15 mouse cellular contexts compared by ENCODE assay signal in the genomic region with DNA sequence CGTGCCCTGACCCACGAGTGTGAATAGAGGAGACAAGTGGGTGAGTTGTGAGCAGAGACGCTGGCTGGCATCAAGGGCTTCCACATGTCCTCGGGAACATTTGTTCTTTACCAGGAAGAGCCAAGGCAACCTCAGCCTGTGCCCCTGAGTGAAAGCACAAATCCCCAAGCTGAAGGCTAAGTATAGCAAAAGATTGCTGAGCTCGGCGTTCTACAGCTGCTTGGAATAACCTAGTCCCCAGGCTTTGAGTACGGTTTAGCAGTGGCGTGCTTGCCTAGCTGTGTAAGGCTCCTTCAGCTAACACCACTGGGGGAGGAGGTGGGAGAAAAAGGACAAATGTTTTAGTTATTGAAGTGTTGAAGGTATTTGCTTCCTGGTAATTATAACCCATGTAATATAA.
"Had no signal": no experiment of that assay in that cellular context is flagged by ENCODE, and none has a peak within 500 bp of the region (broad histone marks: within the 10 kb centered on the region; RNA-seq: fewer than 3 reads in every experiment).

No protein-coding gene starts in this region.

- H3K4me1 ChIP-seq: liver, embryonic 13.5 days had no signal

- DNase-seq: kidney, adult 9 months; kidney, postnatal 25 days; left cerebral cortex, postnatal 4 days; liver, embryonic 13.5 days; lung, adult 2 months; lung, postnatal 14 days; lung, postnatal 4 days; midbrain, embryonic 14.5 days; thymus, adult 2 months; thymus, postnatal 14 days; thymus, postnatal 4 days had no signal

- H3K27ac ChIP-seq: kidney, postnatal 0 days; limb, embryonic 13.5 days; liver, embryonic 13.5 days; stomach, postnatal 0 days had no signal

- H3K4me3 ChIP-seq: limb, embryonic 13.5 days; liver, embryonic 13.5 days had no signal

- H3K9ac ChIP-seq: limb, embryonic 13.5 days; liver, embryonic 13.5 days had no signal

- H3K36me3 ChIP-seq: limb, embryonic 13.5 days; liver, embryonic 13.5 days had no signal

- H3K4me2 ChIP-seq: limb, embryonic 13.5 days; liver, embryonic 13.5 days; midbrain, embryonic 11.5 days had no signal

- H3K27me3 ChIP-seq: liver, embryonic 13.5 days had no signal

- H3K9me3 ChIP-seq: limb, embryonic 13.5 days; liver, embryonic 13.5 days had no signal
